Mouse (Mus musculus) Muller cell, postnatal 12 days (primary cell): ENCODE measurements around the gene Ifitm6.
"Not testable (repeated sequence)": the region's sequence is repeated elsewhere in the genome, so short reads cannot be mapped to it uniquely, and the experiment has no call there.

Source experiments
- DNase-seq: peaks from one replicate; pipeline ENCODE4 v3.0.0-alpha.2; 2015; ENCODE audit errors: inconsistent ontology term

The Ifitm6 gene

GRCm38 (mm10) chr7:141017824-141018223 is at the start of gene Ifitm6:
TSS of gene Ifitm6 (minus strand) at chr7:141017924.
- not testable (repeated sequence) for DNase-seq

DNA sequence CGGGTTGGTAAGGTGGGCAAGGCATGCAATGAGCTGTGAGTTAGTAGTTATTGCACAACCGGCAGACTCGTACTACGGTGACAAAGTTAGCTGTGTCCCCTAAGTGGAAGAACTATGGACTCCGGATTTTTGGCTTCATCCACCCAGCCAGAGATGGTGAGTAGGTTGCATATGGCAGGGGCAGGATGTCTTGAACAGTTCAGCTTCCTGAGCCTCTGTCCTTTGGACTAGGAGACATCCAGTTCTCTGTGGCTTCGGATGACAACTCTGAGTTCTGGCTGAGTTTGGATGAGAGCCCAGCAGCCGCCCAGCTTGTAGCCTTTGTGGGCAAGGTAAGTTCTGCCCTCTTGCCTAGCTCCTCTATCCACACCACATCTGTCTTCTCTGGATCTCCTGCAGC is 46.9 kb upstream of the Ifitm6 start:
- DNase-seq: no peak

- no peak for DNase-seq
These were observed 46.5 kb upstream of the Ifitm6 start for GRCm38 (mm10) chr7:141064175-141064574.

DNA sequence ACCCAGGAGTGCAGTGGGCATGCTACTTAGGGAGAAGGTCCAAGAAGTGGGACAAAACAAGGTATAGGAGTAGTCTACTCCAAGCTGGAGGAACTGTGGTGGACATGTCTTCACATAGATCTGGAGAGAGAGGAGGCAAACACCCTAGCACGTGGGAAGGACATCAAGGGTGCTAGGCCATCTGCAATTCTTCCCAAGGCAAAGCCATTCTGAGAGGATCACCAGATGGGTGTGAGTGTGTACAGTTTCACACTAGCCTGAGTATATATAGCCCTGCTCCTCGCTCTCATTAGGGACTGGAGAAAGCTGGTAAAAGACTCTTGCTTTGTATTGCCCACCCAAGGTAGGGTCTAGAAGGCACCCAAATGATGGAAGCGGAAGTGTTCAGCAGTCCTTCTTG is 45.6 kb upstream of the Ifitm6 start:
- DNase-seq: no peak

GRCm38 (mm10) chr7:141062525-141062924 is 44.8 kb upstream of the Ifitm6 start:
- DNase-seq: no peak

DNA sequence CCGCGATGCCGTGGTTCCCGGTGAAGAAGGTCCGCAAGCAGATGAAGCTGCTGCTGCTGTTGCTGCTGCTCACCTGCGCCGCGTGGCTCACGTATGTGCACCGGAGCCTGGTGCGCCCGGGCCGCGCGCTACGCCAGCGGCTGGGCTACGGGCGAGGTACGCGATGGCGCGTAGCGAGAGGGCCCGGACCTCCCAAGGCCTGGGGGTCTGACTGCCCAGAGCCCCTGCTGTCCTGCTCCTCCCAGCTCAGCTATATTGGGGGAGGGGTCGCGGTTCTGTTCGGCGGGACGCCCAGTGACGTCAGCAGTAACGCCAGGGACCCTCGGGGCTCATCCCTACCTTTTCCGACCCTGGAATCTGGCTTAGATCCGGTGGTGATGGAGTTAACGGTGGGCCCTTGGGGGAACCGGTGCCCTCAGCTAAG is 43.6 kb upstream of the Ifitm6 start:
- no peak for DNase-seq

DNA sequence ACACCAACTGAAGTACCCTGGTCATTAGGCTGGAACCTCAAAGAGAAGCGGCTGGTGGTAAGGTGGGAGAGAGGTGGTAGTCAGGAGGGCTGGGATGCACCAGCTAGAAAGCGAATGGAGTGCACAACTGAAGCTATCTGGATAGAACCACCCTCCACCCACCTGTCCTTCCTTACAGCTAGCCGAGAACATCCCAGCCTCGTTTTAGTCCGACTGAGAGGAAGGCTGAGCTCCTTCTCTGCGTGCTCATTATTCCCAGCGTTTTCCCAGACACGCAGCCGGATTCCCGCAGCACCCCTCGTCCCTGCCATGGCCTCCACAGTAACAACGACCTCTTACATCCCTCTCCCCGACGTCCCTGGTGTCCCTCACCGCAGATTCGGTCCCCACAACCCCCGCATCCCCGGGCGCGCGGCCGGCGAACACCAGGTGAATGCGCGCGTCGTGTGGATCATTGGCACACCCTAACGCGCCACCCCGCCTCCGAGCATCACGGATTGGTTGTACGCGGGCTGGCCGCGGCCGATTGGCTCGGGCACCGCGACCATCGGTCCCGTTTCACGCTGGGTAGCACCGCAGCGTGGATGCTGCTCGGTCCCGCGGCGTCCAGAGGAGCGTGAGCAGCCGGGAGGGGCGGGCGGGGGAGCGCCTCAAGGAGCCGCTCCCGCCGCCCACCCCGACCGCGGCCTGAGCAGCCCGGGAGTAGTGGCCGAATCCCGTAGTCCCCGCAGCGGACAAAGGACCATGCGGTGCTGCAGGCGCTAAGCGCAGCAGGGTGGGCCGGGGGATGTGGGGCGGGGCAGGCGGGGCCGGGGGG is 42.9 kb upstream of the Ifitm6 start, which contains the start of gene B4galnt4:
Gene B4galnt4 (plus strand): TSS at position 679 of the 817 bp plus-strand sequence.
- DNase-seq: peak; percentile 83

DNA sequence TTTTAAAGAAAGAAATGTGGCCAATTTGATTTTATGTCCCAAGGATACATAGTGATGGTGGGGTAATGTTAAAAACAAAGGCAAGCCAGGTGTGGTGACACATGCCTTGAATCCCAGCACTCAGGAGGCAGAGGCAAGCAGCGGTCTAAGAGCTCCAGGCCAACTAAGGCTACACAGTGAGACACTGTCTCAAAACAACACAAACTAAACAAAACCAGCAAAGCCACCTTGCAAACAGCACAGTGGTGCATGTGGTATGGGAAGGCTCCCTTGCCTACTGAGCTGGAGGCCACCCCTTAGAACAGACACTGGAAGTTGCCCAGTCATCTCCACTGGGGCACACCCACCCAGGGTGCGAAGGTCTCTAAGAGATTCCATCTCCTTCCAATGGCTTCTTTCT is 42.2 kb upstream of the Ifitm6 start:
- no peak for DNase-seq

GRCm38 (mm10) chr7:141058601-141059341 is 41.0 kb upstream of the Ifitm6 start:
- DNase-seq: no peak

DNA sequence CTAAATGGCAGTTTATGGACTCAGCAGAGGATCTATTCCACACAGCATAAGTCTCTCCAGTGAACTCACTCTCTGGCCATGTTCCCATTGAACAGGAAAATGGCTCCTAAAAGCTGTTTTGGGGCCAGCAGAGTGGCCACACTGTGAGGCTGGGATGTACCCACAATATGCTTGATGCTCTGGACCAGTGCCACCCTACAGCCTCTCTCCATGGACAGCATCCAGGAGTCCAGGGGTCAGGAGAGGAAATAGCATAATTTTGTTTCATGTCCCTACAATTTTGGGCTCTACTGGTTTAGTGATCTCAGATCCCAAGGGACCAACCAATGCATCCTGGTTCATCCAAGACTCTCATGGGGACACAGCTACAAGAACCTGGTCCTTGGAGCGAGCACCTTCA is 39.8 kb upstream of the Ifitm6 start:
- no peak for DNase-seq

DNA sequence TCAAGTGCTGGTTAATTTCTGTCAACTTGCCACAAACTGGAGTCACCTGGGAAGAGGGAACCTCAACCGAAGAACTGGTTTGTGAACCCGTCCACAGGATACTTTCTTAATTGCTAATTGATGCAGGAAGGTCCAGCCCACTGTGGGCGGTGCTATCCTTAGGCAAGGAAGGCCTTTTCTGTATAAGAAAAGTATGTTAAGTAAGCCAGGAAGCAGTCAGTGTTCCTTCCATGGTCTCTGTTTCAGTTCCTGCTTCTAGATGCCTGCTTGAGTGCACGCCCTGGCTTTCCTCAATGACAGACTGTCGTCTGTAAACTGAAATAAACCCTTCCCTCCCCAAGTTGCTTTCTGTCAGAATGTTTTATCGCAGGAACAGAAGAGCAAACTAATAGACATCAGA is 39.3 kb upstream of the Ifitm6 start:
- DNase-seq: no peak

DNA sequence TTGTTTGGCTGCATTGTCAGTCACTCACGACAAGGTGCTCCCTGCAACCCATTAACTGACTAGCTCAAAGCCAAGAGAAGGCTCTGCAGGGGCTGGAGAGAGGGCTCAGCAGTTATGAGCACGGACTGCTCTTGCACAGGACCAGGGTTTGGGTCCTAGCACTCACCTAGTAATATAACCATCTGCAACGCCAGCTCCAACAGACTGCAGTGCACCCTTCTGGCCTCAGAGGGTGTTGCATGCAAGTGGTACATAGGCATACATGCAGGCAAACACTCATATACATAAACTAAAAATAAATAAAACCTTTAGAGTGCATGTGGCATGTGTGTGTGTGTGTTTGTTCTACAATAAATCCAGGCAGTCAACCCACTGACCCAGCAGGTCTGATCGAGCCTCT is 38.1 kb upstream of the Ifitm6 start:
- no peak for DNase-seq

DNA sequence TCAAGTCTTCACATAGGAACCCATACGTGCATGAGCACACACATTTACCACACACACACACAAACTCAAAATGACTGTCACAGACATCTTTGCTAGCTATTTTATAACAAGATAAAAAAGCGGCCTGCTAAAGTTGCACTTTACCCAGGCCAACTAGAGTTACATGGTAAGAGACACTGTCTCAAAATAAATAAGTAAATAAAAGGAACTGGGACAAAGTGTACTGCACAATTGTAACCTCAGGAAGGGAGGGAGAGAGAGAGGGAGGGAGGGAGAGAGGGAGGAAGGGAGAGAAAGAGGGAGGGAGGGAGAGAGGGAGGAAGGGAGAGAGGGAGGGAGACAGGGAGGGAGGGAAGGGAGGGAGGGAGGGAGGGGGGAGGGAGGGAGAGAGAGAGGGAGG is 34.7 kb upstream of the Ifitm6 start:
- DNase-seq: no peak

DNA sequence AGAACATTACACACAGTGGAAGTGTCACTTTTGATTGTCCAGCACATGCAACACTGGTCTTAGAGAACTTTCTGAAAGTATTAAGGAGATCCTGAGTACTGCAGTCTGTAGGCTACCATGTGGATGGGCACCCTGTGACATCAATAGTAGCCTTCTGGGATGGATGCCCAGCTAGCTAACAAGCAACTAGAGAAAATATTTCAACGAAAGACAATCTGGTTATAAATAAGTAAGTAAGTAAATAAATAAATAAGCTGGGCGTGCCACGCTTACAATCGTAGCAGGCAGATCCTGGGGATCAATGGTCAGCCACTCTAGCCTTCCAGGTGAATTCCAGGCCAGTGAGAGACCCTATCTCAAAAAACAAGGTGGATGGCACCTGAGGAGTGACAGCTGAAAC is 34.3 kb upstream of the Ifitm6 start:
- no peak for DNase-seq

- DNase-seq: no peak
These were observed 33.4 kb upstream of the Ifitm6 start for GRCm38 (mm10) chr7:141051060-141051685.

GRCm38 (mm10) chr7:141049326-141049725 is 31.6 kb upstream of the Ifitm6 start:
- DNase-seq: no peak

GRCm38 (mm10) chr7:141048226-141049218 is 30.8 kb upstream of the Ifitm6 start:
- peak; percentile 93 for DNase-seq

GRCm38 (mm10) chr7:141047581-141048225 is 30.0 kb upstream of the Ifitm6 start:
- DNase-seq: peak; percentile 97

- DNase-seq: peak; percentile 14
These were observed 29.3 kb upstream of the Ifitm6 start for GRCm38 (mm10) chr7:141046931-141047580.

DNA sequence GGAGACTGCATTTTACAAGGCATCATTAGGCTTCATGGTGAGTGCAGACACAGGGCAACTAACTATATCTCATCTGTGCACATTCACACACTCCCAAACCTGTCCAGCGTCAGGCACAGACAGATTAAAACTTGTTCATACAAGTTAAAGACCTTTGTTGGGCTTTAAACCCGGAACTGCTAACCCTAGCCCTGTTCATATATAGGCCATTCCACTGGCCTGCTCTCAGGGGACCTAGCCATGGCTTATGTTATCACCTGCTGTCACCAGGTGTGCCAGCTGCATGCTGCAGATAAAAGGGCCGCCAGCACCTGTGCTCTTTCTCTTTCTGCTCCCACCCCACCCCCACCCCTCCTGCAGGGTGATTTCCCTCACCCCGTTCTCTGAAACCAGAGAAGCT is 24.8 kb upstream of the Ifitm6 start:
- no peak for DNase-seq
